Mouse (Mus musculus) lung, adult 2 months (tissue): ENCODE data around the gene Nsd2.

ENCODE experiments used
- CTCF ChIP-seq: fragments of 200-500 bp; IDR thresholded peaks from 2 replicates; pipeline ENCODE4 v1.5.1; 2011; ENCODE audit warnings: mild to moderate bottlenecking, low read length, control low read depth; ENCODE audit not compliant: insufficient read depth
- POLR2A ChIP-seq: fragments of 200-500 bp; IDR thresholded peaks from 2 replicates; pipeline ENCODE4 v1.6.1; 2011; ENCODE audit warnings: low read depth, mild to moderate bottlenecking, control low read depth, low read length, borderline replicate concordance; ENCODE audit errors: extremely low read depth

- TF ChIP-seq POLR2A (no peak), CTCF (no peak)
Observed at GRCm38 (mm10) chr5:33828107-33828506, 7.6 kb downstream of the Nsd2 start.
